In the genomic region with DNA sequence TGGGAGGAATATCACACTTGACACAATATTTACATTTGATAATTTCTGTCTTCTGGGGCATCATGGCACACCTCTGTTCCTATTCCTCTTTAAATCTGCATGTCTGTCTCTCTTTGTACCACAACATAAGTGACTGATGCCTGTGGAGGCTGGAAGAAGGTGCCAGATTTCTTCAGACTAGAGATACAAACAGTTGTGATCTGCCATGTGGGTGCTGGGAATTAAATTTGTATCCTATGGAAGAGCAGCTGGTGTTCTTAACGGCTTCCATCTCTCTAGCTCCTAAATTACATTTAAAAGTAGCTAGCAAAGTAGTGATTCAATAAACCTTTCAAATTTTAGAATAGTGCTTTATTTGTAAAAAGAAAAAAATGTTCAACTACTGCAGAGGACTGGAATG, we compare ENCODE assay signal across 23 mouse cellular contexts.
A peak's percentile ranks its signal among the peaks of the same experiment; 100 is the strongest.
DNase-seq lines count a peak whose midpoint lies in the region; ATAC-seq lines count a peak whose summit lies in the region.
"Had no signal": no experiment of that assay in that cellular context is flagged by ENCODE, and none has a peak within 500 bp of the region (broad histone marks: within the 10 kb centered on the region; RNA-seq: fewer than 3 reads in every experiment).

No protein-coding gene starts in this region.

- H3K4me3 ChIP-seq in heart, embryonic 12.5 days: no peak overlapping the region
- H3K4me3 ChIP-seq: forebrain, embryonic 10.5 days; hindbrain, embryonic 10.5 days; kidney, embryonic 15.5 days; liver, embryonic 13.5 days; midbrain, embryonic 12.5 days had no signal

- intact Hi-C loops in left cerebral cortex, postnatal 4 days (cut with DNase I): no loop called here

- WGBS in heart, embryonic 12.5 days: 79% methylated on average over 1 of the region's 1 CpGs

- H3K27ac ChIP-seq in heart, embryonic 12.5 days (ENCODE audit: poor library complexity, severe bottlenecking): no peak overlapping the region
- H3K27ac ChIP-seq: forebrain, embryonic 10.5 days; hindbrain, embryonic 10.5 days; kidney, embryonic 15.5 days; liver, embryonic 13.5 days; midbrain, embryonic 12.5 days had no signal

- no peaks in the 10 kb centered on the region for H3K36me3 ChIP-seq in heart, embryonic 12.5 days
- H3K36me3 ChIP-seq: forebrain, embryonic 10.5 days; hindbrain, embryonic 10.5 days; kidney, embryonic 15.5 days; liver, embryonic 13.5 days; midbrain, embryonic 12.5 days had no signal

- peak; percentile 92 for ATAC-seq in frontal cortex, adult (ENCODE audit: low TSS enrichment)
- no peak for ATAC-seq in heart, embryonic 12.5 days (ENCODE audit: insufficient number of reproducible peaks, low FRiP score)

- DNase-seq in frontal cortex, postnatal 25 days (ENCODE audit: low spot score in 2 of 2): no peak
- DNase-seq in left cerebral cortex, adult 11 months (ENCODE audit: low spot score): peak; percentile 7
- no peak for DNase-seq in left cerebral cortex, postnatal 4 days
- DNase-seq in left cerebral cortex, adult 9 months (ENCODE audit: low spot score in 2 of 2): peak; percentile 8 to 14
- DNase-seq in telencephalon, adult 2 months (ENCODE audit: low read depth, low spot score): peak; percentile 55
- DNase-seq in ovary, postnatal 36 days (ENCODE audit: low spot score): no peak
- DNase-seq: adrenal gland, postnatal 14 days; cerebellum, adult 9-11 months; gastrocnemius, postnatal 10 days; heart, adult 11 months; heart, postnatal 10 days; kidney, adult 11 months; kidney, postnatal 4 days; liver, embryonic 13.5 days; lung, adult 2 months; lung, postnatal 14 days had no signal

- H3K9ac ChIP-seq in heart, embryonic 12.5 days: no peak overlapping the region
- H3K9ac ChIP-seq: kidney, embryonic 15.5 days; liver, embryonic 13.5 days; midbrain, embryonic 12.5 days had no signal

- no peaks in the 10 kb centered on the region for H3K4me1 ChIP-seq in heart, embryonic 12.5 days (replicated peaks)
- H3K4me1 ChIP-seq: forebrain, embryonic 10.5 days; hindbrain, embryonic 10.5 days; liver, embryonic 13.5 days; midbrain, embryonic 12.5 days had no signal

- no peaks in the 10 kb centered on the region for H3K27me3 ChIP-seq in heart, embryonic 12.5 days (replicated peaks)
- H3K27me3 ChIP-seq: kidney, embryonic 15.5 days; liver, embryonic 13.5 days; midbrain, embryonic 12.5 days had no signal

- H3K4me2 ChIP-seq in heart, embryonic 12.5 days: no peak overlapping the region
- H3K4me2 ChIP-seq: heart, embryonic 11.5 days; kidney, embryonic 15.5 days; liver, embryonic 13.5 days; midbrain, embryonic 12.5 days had no signal

- H3K9me3 ChIP-seq in heart, embryonic 12.5 days (replicated peaks): no peaks in the 10 kb centered on the region
- H3K9me3 ChIP-seq: forebrain, embryonic 10.5 days; hindbrain, embryonic 10.5 days; kidney, embryonic 15.5 days; liver, embryonic 13.5 days; midbrain, embryonic 12.5 days had no signal

Comparison
In these comparisons a context has a peak if more than half of its experiments do, and no peak if none do; other contexts are left out.
1. DNase-seq: peak in left cerebral cortex, adult 11 months (single experiment), left cerebral cortex, adult 9 months (2 of 2) and telencephalon, adult 2 months (single experiment); none in frontal cortex, postnatal 25 days (0 of 2), left cerebral cortex, postnatal 4 days (single experiment) and ovary, postnatal 36 days (single experiment).